Mouse (Mus musculus) forebrain, embryonic 16.5 days (tissue): ENCODE measurements around the gene Clca2. TPM values are rescaled to one million over a fixed set of nuclear protein-coding genes. Genes with fewer than 3 reads are reported as not detected.

Experiments used
- ATAC-seq: fragments of 200-750 bp; cut with Nextera tagmentation; 2 replicates; pipeline ENCODE4 v1.8.0; 2017; ENCODE audit warnings: mild to moderate bottlenecking, moderate library complexity
- H3K27ac ChIP-seq: fragments of 300-500 bp; sonication (generic); 2 replicates; pipeline ENCODE4 v1.5.1; 2014; ENCODE audit warnings: low read length, control low read depth
- H3K27me3 ChIP-seq: fragments of 300-500 bp; sonication (generic); replicated peaks from 2 replicates; pipeline ENCODE4 v1.6.1; 2014; ENCODE audit warnings: low read length; ENCODE audit not compliant: control insufficient read depth, insufficient read depth
- H3K36me3 ChIP-seq: fragments of 300-500 bp; sonication (generic); 2 replicates; pipeline ENCODE4 v1.6.1; 2014; ENCODE audit not compliant: control insufficient read depth, insufficient read depth
- H3K4me1 ChIP-seq: fragments of 300-500 bp; sonication (generic); replicated peaks from 2 replicates; pipeline ENCODE4 v1.6.1; 2014; ENCODE audit warnings: low read length; ENCODE audit not compliant: control insufficient read depth, insufficient read depth
- H3K4me2 ChIP-seq: fragments of 300-500 bp; sonication (generic); 2 replicates; pipeline ENCODE4 v1.6.1; 2014; ENCODE audit warnings: mild to moderate bottlenecking, low read length, control low read depth
- H3K4me3 ChIP-seq: fragments of 300-500 bp; sonication (generic); replicated peaks from 2 replicates; pipeline ENCODE4 v1.5.1; 2014; ENCODE audit warnings: mild to moderate bottlenecking, low read length, control low read depth
- H3K9ac ChIP-seq: fragments of 300-500 bp; sonication (generic); replicated peaks from 2 replicates; pipeline ENCODE4 v1.6.1; 2014; ENCODE audit warnings: low read depth, low read length, control low read depth
- H3K9me3 ChIP-seq: fragments of 300-500 bp; sonication (generic); 2 replicates; pipeline ENCODE4 v1.6.1; 2016; ENCODE audit warnings: low read length; ENCODE audit not compliant: control insufficient read depth
- WGBS: fragments of 180-500 bp; shearing (Covaris S2); extraction: QIAGEN DNeasy Blood & Tissue Kit; methylation state at CpG from one replicate; pipeline ENCODE4 v1.1.7; 2014; 5-methylcytosine and 5-hydroxymethylcytosine counted together
- polyA plus RNA-seq: library from polyadenylated mRNA; unstranded; fragments of >200 nt; fragmentation: Nextera tagmentation; extraction: Ambion mirVana; gene quantifications from 2 replicates; pipeline ENCODE4 v1.2.1, GENCODE M21; 2015

The Clca2 gene
- polyA plus RNA-seq: 0.05 and 0.06 TPM in 2 replicates

GRCm38 (mm10) chr3:145099291-145099690 is at the start of gene Clca2:
Gene Clca2 (minus strand): TSS chr3:145099443.
- Histone ChIP-seq H3K4me2 (no peak within 1 kb of the TSS), H3K36me3 (no peaks in the 10 kb centered on the region), H3K4me3 (no peak within 1 kb of the TSS), H3K4me1 (no peaks in the 10 kb centered on the region), H3K9ac (no peak within 1 kb of the TSS), H3K9me3 (no peaks in the 10 kb centered on the region), H3K27ac (no peak within 1 kb of the TSS), H3K27me3 (no peaks in the 10 kb centered on the region)
- ATAC-seq: no peak
- 86% methylated on average over 6 of the region's 6 CpGs for WGBS

GRCm38 (mm10) chr3:145147952-145148351 is 48.7 kb upstream of the Clca2 start:
- Histone ChIP-seq H3K27ac (no peak overlapping the region), H3K9me3 (no peaks in the 10 kb centered on the region), H3K27me3 (no peaks in the 10 kb centered on the region), H3K4me1 (peaks cover 6% of the 10 kb centered on the region), H3K36me3 (peaks cover 7% of the 10 kb centered on the region; the same call in 1 of the 2 replicates), H3K4me2 (no peak overlapping the region), H3K4me3 (no peak overlapping the region), H3K9ac (no peak overlapping the region)
- ATAC-seq: no peak

GRCm38 (mm10) chr3:145147483-145147882 is 48.2 kb upstream of the Clca2 start:
- Histone ChIP-seq H3K27me3 (no peaks in the 10 kb centered on the region), H3K4me2 (no peak overlapping the region), H3K9ac (no peak overlapping the region), H3K9me3 (no peaks in the 10 kb centered on the region), H3K4me1 (peaks cover 6% of the 10 kb centered on the region), H3K36me3 (peaks cover 7% of the 10 kb centered on the region; the same call in 1 of the 2 replicates), H3K27ac (no peak overlapping the region), H3K4me3 (no peak overlapping the region)
- WGBS: 85% methylated on average over 2 of the region's 2 CpGs
- ATAC-seq: no peak

GRCm38 (mm10) chr3:145146871-145147270 is 47.6 kb upstream of the Clca2 start:
- whole genome bisulfite sequencing: 96% methylated on average over 9 of the region's 9 CpGs
- no peak overlapping the region for H3K27ac ChIP-seq
- H3K9me3 ChIP-seq: no peaks in the 10 kb centered on the region
- no peak overlapping the region for H3K4me3 ChIP-seq
- no peak overlapping the region for H3K9ac ChIP-seq
- ATAC-seq: no peak
- no peaks in the 10 kb centered on the region for H3K27me3 ChIP-seq
- H3K36me3 ChIP-seq: peaks cover 7% of the 10 kb centered on the region; the same call in 1 of the 2 replicates
- no peak overlapping the region for H3K4me2 ChIP-seq
- peaks cover 1% of the 10 kb centered on the region for H3K4me1 ChIP-seq

GRCm38 (mm10) chr3:145143856-145144255 is 44.6 kb upstream of the Clca2 start:
- H3K36me3 ChIP-seq: peaks cover 5% of the 10 kb centered on the region; the same call in 1 of the 2 replicates
- no peaks in the 10 kb centered on the region for H3K27me3 ChIP-seq
- no peak overlapping the region for H3K4me3 ChIP-seq
- H3K27ac ChIP-seq: no peak overlapping the region
- no peak for ATAC-seq
- no peak overlapping the region for H3K4me2 ChIP-seq
- no peaks in the 10 kb centered on the region for H3K9me3 ChIP-seq
- no peaks in the 10 kb centered on the region for H3K4me1 ChIP-seq
- no peak overlapping the region for H3K9ac ChIP-seq
- WGBS: 86% methylated on average over 10 of the region's 10 CpGs

- Histone ChIP-seq H3K27ac (no peak overlapping the region), H3K4me1 (no peaks in the 10 kb centered on the region), H3K36me3 (peaks cover 4% of the 10 kb centered on the region; the same call in 1 of the 2 replicates), H3K9ac (no peak overlapping the region), H3K4me2 (no peak overlapping the region), H3K9me3 (no peaks in the 10 kb centered on the region), H3K4me3 (no peak overlapping the region), H3K27me3 (no peaks in the 10 kb centered on the region)
- no peak for ATAC-seq
Observed at GRCm38 (mm10) chr3:145142925-145143324, 43.7 kb upstream of the Clca2 start.

GRCm38 (mm10) chr3:145140236-145140635 is 41.0 kb upstream of the Clca2 start:
- ATAC-seq: no peak
- Histone ChIP-seq H3K4me1 (no peaks in the 10 kb centered on the region), H3K9me3 (no peaks in the 10 kb centered on the region), H3K36me3 (no peaks in the 10 kb centered on the region), H3K9ac (no peak overlapping the region), H3K27me3 (no peaks in the 10 kb centered on the region), H3K4me3 (no peak overlapping the region), H3K4me2 (no peak overlapping the region), H3K27ac (no peak overlapping the region)
- WGBS: 92% methylated on average over 4 of the region's 4 CpGs

- ATAC-seq: peak; percentile 58; the same call in 1 of the 2 replicates
- H3K36me3 ChIP-seq: peaks cover 12% of the 10 kb centered on the region; the same call in 1 of the 2 replicates
Observed at GRCm38 (mm10) chr3:145131210-145131868, 32.1 kb upstream of the Clca2 start.

GRCm38 (mm10) chr3:145129356-145129755 is 30.1 kb upstream of the Clca2 start:
- H3K4me2 ChIP-seq: no peak overlapping the region
- no peaks in the 10 kb centered on the region for H3K4me1 ChIP-seq
- H3K9ac ChIP-seq: no peak overlapping the region
- no peak overlapping the region for H3K4me3 ChIP-seq
- H3K9me3 ChIP-seq: no peaks in the 10 kb centered on the region
- ATAC-seq: no peak
- peaks cover 10% of the 10 kb centered on the region; the same call in 1 of the 2 replicates for H3K36me3 ChIP-seq
- H3K27me3 ChIP-seq: no peaks in the 10 kb centered on the region
- H3K27ac ChIP-seq: no peak overlapping the region

More at GRCm38 (mm10) chr3:145131210-145131868, 32.1 kb upstream of the Clca2 start:
- H3K4me1 ChIP-seq: no peaks in the 10 kb centered on the region
- no peaks in the 10 kb centered on the region for H3K27me3 ChIP-seq
- H3K4me3 ChIP-seq: no peak overlapping the region
- no peaks in the 10 kb centered on the region for H3K9me3 ChIP-seq
- no peak overlapping the region for H3K9ac ChIP-seq
- no peak overlapping the region for H3K27ac ChIP-seq
- WGBS: 37% methylated on average over 3 of the region's 3 CpGs
- H3K4me2 ChIP-seq: no peak overlapping the region
